Mouse (Mus musculus): ENCODE measurements around the gene Pip5k1b.

Pip5k1b gene

DNA sequence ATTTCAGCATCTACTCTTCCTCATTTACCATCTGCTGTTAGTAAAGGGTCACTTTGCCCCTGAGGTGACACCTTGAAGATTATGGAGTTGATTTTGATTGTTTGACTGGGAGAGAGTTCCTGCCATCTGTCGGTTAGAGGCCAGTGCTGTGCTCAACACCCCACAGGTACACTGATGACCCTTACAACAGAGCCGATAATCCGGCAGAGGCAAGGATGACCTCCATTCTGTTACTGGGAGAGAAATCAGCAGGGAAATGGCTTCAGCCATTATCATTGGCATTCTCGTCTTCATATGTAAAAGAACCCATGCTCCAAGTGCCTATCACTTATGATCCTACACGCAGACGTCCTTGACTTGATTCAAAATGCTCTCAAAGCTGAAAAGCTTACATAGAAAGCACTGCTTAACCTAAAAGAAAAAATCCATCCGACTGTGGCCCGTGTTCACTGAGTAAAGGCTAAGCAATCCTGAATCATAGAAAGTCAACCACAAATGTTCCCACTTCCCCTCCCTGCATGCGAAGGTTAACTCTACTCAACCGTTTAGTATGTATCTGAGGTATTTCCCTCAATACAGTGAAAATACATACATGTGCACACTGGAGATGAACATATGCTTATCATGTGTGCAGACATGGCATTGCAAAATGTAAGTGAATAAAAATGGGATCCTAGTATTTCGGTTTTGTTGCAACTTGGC, 146.7 kb downstream of the Pip5k1b start:
- no peak for DNase-seq

GRCm38 (mm10) chr19:24404716-24405115, 151.0 kb downstream of the Pip5k1b start:
- no peak for DNase-seq

DNA sequence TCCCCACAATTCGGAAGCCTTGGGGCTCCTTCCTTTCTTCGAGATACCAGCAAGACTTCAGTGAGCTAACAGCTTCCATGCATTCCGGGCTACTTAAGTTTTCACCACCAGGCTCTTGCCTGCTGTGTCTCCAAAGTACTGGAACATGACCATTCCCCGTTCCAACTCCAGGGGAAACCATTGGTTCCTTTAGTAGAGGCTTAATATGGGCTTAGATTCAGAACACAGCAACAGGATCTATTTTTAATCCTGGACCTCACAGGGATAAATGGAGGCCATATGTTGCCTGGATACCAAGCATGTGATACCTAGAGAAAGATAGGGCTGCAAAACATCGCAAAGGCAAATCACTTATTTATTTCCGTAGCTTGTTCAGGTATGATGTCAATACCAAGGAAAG, 152.4 kb downstream of the Pip5k1b start:
- no peak for DNase-seq

- DNase-seq: no peak
Observed at GRCm38 (mm10) chr19:24393920-24394319, 161.8 kb downstream of the Pip5k1b start.

GRCm38 (mm10) chr19:24391519-24392251, 164.0 kb downstream of the Pip5k1b start:
- DNase-seq: no peak

DNA sequence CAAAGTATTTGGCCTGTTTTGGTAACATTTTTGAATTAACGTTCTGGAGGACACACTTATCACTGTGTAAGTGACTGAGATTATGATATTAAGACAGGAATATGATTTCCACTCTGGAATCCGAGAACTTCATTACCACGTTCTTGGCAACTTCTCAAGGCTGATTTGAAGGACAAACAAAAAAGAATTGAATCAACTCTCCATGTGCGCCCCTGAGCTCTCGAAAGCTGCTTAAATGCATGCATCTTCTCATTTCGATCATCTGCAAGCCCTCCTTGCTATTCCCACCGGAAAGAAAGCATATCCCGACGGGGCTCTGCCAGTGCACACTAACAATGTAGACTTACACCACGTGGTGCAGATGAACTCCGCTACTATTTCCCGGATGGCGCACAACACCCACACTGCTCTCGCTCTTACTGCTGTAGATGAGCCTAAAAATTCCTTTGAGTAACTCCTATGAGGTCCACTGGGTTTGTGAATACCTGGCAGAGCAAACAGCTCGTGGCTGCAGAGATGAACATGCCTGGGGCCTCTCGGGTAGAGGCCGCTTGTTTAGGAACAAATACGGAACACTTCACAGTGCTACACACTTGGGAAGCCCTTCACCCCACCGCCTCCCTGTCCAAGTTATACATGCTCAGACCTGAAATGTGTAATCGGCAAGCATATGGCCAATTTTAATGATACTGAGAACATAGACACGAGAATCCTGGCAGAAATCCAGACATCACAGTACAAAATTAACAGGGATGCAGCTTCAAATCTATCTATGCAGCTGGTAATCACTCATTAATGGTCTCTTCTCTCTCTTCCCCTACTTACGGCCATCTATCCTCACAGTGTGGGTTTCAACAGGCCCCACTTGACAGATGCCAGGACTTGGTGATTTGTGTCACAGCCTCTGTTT, 168.5 kb downstream of the Pip5k1b start:
- DNase-seq: no peak

DNA sequence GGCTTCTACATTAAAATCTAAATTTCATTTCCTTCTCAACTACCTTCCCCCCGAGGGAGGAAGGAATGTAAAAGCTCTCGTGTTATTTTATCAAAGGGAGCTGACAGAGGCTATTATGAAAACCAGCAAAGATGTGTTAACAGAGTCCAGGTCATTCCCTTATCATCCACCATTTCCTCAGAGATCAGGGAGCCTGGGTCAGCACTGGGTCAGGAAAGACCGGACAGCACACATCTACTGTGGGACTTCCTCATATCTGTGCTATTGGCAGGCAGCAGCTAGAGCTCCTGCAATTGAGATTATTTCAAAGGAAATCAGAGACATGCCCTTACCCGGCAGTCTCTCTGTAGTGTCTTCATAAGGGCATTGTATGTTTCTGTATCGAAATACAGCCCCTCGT, 177.2 kb downstream of the Pip5k1b start:
- DNase-seq: no peak

DNA sequence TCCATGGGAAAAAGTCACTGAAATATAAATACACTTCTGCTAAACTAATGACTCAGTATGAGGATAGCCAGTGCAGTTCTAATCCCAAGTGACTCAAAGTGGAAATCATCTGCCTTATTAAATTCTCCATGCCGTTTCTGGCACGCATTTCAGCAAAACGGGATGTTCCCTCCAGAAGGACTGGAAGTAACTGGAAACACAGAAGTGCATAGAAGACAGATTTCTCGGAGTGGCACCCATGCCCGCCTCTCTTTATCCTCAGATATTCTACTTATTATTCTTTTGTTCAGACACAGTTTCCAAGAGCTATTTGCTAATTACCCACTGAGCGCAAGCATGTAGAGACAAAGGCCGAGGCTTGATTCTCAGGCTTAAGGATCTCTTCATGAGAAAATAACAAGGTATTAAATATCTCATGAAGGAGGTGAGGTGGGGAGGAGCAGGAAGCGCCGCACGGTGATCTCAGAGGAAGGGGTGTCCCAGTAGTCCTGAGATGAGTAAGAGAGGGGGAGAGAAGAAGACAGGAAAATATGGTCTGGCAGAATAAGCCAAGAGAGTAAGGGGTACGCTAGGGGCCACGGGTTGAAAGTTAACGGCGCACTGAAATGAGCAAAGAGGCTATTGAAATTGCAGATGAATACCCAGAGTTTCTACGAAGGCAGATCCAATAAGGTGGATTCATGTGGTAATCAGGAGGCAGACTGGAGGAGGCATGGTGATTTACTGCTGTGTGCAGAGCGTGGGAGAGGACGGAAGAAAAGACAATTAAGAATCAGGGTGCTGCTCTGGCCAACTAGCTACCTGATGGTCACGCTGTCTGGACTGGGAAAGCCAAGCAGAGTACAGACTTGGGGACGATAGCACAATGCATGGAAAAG, 183.7 kb downstream of the Pip5k1b start:
- DNase-seq: no peak

GRCm38 (mm10) chr19:24368419-24368818, 187.3 kb downstream of the Pip5k1b start:
- DNase-seq: no peak

GRCm38 (mm10) chr19:24367722-24368121, 187.9 kb downstream of the Pip5k1b start:
- no peak for DNase-seq

GRCm38 (mm10) chr19:24366747-24367146, 188.9 kb downstream of the Pip5k1b start:
- no peak for DNase-seq

- no peak for DNase-seq
Observed at GRCm38 (mm10) chr19:24362626-24363321, 192.9 kb downstream of the Pip5k1b start.

DNA sequence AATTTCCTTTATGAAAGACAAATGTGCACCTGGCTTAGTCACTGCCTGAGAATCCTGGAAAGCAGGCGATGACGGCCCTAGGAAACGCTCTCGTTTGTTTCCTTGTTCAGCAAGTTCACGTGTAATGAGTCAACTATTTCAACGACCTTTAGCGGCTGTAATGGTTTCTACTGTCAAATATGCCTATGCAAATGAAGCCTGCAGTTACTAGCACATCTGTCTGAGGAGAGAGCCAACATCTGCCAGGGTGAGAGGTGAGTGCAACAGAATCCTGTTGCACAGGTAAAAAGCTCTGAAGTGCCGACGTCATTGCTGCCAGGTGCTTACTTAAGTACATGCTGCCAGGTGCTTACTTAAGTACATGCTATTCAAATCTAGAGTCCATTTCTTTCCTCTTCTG, 196.4 kb downstream of the Pip5k1b start:
- DNase-seq: no peak

DNA sequence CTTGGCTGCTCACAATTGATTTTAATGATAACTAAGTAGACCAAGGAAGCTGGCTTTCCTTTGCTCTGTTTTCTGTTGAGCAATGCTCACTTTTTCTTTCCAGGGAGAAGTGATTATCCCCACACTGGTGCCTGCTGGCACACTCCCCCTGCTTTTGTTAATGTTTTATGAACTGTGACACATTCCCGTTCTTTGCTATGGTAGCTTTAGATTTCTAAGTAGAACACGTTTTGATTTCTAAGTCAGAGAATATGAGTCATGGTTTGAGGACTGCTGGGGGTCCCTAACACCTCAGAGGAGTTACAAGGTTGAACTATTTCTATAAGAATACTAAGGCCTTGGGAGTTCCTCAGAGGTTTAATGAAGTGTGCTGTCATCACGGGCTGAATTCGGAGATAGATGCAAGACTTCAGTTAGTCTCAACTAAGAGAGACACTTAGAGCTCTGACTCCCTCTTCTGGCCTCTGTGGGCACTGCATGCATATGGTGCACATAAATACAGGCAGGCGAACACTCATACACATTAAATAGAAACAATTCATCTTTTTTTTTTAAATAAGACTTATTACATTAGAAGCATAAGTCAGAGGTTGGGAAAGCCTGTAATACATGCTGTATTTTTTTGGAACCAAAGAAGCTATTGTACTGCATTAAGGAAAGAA, 203.2 kb downstream of the Pip5k1b start:
- no peak for DNase-seq

- no peak for DNase-seq
Observed at GRCm38 (mm10) chr19:24344501-24344900, 211.2 kb downstream of the Pip5k1b start.

GRCm38 (mm10) chr19:24342786-24343185, 212.9 kb downstream of the Pip5k1b start:
- DNase-seq: no peak

GRCm38 (mm10) chr19:24336370-24337076, 219.1 kb downstream of the Pip5k1b start:
- DNase-seq: no peak

- DNase-seq: no peak
Observed at GRCm38 (mm10) chr19:24335611-24336343, 219.9 kb downstream of the Pip5k1b start.

GRCm38 (mm10) chr19:24332956-24333355, 222.7 kb downstream of the Pip5k1b start:
- DNase-seq: no peak

DNA sequence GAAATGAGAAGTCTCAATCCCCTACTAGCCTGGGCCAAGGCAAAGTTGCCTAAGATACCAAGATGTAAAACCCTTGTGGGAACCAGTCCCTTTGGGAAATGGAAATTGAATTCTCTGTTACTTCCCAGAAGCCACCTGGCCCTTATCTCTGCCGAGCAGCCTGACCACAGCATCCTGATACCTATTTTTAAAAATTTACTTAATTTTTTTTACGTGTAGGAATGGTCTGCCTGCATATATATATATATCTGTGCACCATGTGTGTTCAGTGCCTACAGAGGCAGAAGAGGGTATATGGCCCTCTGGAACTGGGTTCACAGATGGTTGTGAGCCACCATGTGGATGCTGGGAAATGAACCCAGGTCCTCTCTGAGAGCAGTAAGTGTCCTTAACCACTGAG, 224.4 kb downstream of the Pip5k1b start:
- no peak for DNase-seq

Measured in spleen, adult 18-20 months (tissue).